In genomic region chr4:138666521-138666920, GRCm38 (mm10) we compare ENCODE assay signal across 36 mouse cellular contexts. TPM values are rescaled to one million over a fixed set of nuclear protein-coding genes. Genes with fewer than 3 reads are reported as not detected.
DNase-seq lines count a peak whose midpoint lies in the region; ATAC-seq lines count a peak whose summit lies in the region.
"Had no signal": no experiment of that assay in that cellular context is flagged by ENCODE, and none has a peak within 500 bp of the region (broad histone marks: within the 10 kb centered on the region; RNA-seq: fewer than 3 reads in every experiment).

No protein-coding gene starts in this region.

- no peaks in the 10 kb centered on the region for H3K4me1 ChIP-seq in kidney, embryonic 16.5 days (ENCODE audit: insufficient read depth, low read length)
- H3K4me1 ChIP-seq: embryonic facial prominence, embryonic 10.5 days; embryonic facial prominence, embryonic 13.5 days; hindbrain, embryonic 12.5 days had no signal

- H3K4me2 ChIP-seq in kidney, embryonic 16.5 days (replicated peaks; ENCODE audit: low read depth, low read length): no peak overlapping the region
- H3K4me2 ChIP-seq: embryonic facial prominence, embryonic 13.5 days; forebrain, embryonic 13.5 days; heart, embryonic 11.5 days; hindbrain, embryonic 12.5 days; hindbrain, embryonic 15.5 days; intestine, embryonic 15.5 days had no signal

- H3K4me3 ChIP-seq in kidney, embryonic 16.5 days (ENCODE audit: low read length): no peak overlapping the region
- H3K4me3 ChIP-seq: embryonic facial prominence, embryonic 10.5 days; embryonic facial prominence, embryonic 13.5 days; forebrain, embryonic 10.5 days; forebrain, embryonic 13.5 days; hindbrain, embryonic 12.5 days; hindbrain, embryonic 15.5 days; intestine, embryonic 15.5 days had no signal

- H3K27ac ChIP-seq in kidney, embryonic 16.5 days (ENCODE audit: low read length): no peak overlapping the region
- H3K27ac ChIP-seq: embryonic facial prominence, embryonic 10.5 days; embryonic facial prominence, embryonic 13.5 days; forebrain, embryonic 10.5 days; forebrain, embryonic 13.5 days; hindbrain, embryonic 12.5 days; hindbrain, embryonic 15.5 days; intestine, embryonic 15.5 days had no signal

- H3K9ac ChIP-seq in kidney, embryonic 16.5 days (replicated peaks; ENCODE audit: low read length): no peak overlapping the region
- H3K9ac ChIP-seq: embryonic facial prominence, embryonic 13.5 days; forebrain, embryonic 13.5 days; hindbrain, embryonic 12.5 days; hindbrain, embryonic 15.5 days; intestine, embryonic 15.5 days had no signal

- ATAC-seq in kidney, embryonic 16.5 days (ENCODE audit: low FRiP score, low TSS enrichment): no peak
- ATAC-seq: activated CD4-positive, CD25-positive, alpha-beta regulatory T cell, adult 4 months; CD4-positive, CD25-positive, alpha-beta regulatory T cell, adult 4 months; forebrain, embryonic 13.5 days; forebrain, embryonic 16.5 days; intestine, embryonic 15.5 days had no signal

- no peaks in the 10 kb centered on the region for H3K36me3 ChIP-seq in kidney, embryonic 16.5 days (ENCODE audit: insufficient read depth, low read length)
- H3K36me3 ChIP-seq: embryonic facial prominence, embryonic 10.5 days; embryonic facial prominence, embryonic 13.5 days; forebrain, embryonic 10.5 days; hindbrain, embryonic 12.5 days; hindbrain, embryonic 15.5 days; intestine, embryonic 15.5 days had no signal

- DNase-seq in kidney, postnatal 14 days: peak; percentile 6
- peak; percentile 55 for DNase-seq in adrenal gland, adult 2 months
- peak; percentile 21 for DNase-seq in adrenal gland, postnatal 10 days
- DNase-seq in adrenal gland, postnatal 36 days: peak; percentile 51 to 52
- DNase-seq in thymus, postnatal 36 days: no peak
- no peak for DNase-seq in left cerebral cortex, adult 8-10 months (ENCODE audit: low spot score in 2 of 2)
- DNase-seq: cerebellum, adult 11 months; cerebellum, adult 2 months; cerebellum, adult 9-11 months; cerebellum, postnatal 25 days; gastrocnemius, postnatal 14 days; heart, adult 11 months; kidney, adult 11 months had no signal

- no peaks in the 10 kb centered on the region for H3K27me3 ChIP-seq in kidney, embryonic 16.5 days (ENCODE audit: insufficient read depth, low read length)

- H3K9me3 ChIP-seq in kidney, embryonic 16.5 days (ENCODE audit: low read length): no peaks in the 10 kb centered on the region
- H3K9me3 ChIP-seq: embryonic facial prominence, embryonic 10.5 days; embryonic facial prominence, embryonic 13.5 days; forebrain, embryonic 10.5 days; forebrain, embryonic 13.5 days; hindbrain, embryonic 12.5 days; hindbrain, embryonic 15.5 days; intestine, embryonic 15.5 days had no signal

- 61% methylated on average over 10 of the region's 10 CpGs for WGBS in kidney, embryonic 16.5 days

RNA-seq across cellular contexts. Expression of gene Vwa5b1, which starts 30.8 kb away (rescaled TPM):
- polyA plus RNA-seq in kidney, embryonic 16.5 days (2015; fragmentation: Nextera tagmentation; extraction: Ambion mirVana): 0.15 and 0.18 TPM in 2 replicates
- total RNA-seq in adrenal gland, adult 2 months (2021): not detected
- polyA plus RNA-seq in adrenal gland, adult 2 months (2012; rRNA removed): not detected in 2 replicates
- under 1 TPM; 0.18 to 0.30 TPM for total RNA-seq in adrenal gland, postnatal 10 days (2021)
- total RNA-seq in adrenal gland, postnatal 36 days (2021): not detected
- total RNA-seq in left cerebral cortex, adult 8-10 months (2022): 1 to 10 TPM; 3.0 to 6.3 (median 4.0) TPM
- total RNA-seq: adrenal gland, adult 18-20 months; common myeloid progenitor, adult 5-6 weeks; gastrocnemius, adult 18-20 months; gastrocnemius, postnatal 14 days; gastrocnemius, postnatal 4 days; heart, adult 8-10 months; heart, postnatal 25 days; hematopoietic stem cell, adult 5-6 weeks; MEL had no signal
- polyA plus RNA-seq: activated CD4-positive, CD25-positive, alpha-beta regulatory T cell, adult 4 months; C2C12; CD4-positive, CD25-positive, alpha-beta regulatory T cell, adult 4 months; heart, embryonic 11.5 days; heart, embryonic 14.5 days; heart, postnatal 0 days had no signal

RNA-seq across cellular contexts. Expression of gene Pla2g2c, which starts 58.1 kb away (rescaled TPM):
- polyA plus RNA-seq in kidney, embryonic 16.5 days (2015; fragmentation: Nextera tagmentation; extraction: Ambion mirVana): 0.47 and 0.59 TPM in 2 replicates
- under 1 TPM in 1 of 2 experiments, not detected in 1; 0.24 TPM for total RNA-seq in adrenal gland, adult 2 months (2021)
- 0.30 and 0.32 TPM in 2 replicates for polyA plus RNA-seq in adrenal gland, adult 2 months (2012; rRNA removed)
- total RNA-seq in adrenal gland, postnatal 10 days (2021): not detected
- under 1 TPM; 0.20 to 0.43 TPM for total RNA-seq in adrenal gland, postnatal 36 days (2021)
- under 1 TPM; 0.14 to 0.51 (median 0.26) TPM for total RNA-seq in left cerebral cortex, adult 8-10 months (2022)
- total RNA-seq: common myeloid progenitor, adult 5-6 weeks; gastrocnemius, adult 18-20 months; gastrocnemius, postnatal 14 days; hematopoietic stem cell, adult 5-6 weeks; MEL had no signal
- polyA plus RNA-seq: activated CD4-positive, CD25-positive, alpha-beta regulatory T cell, adult 4 months; C2C12; CD4-positive, CD25-positive, alpha-beta regulatory T cell, adult 4 months; forebrain, embryonic 16.5 days had no signal

Comparison
In these comparisons a context has a peak if more than half of its experiments do, and no peak if none do; other contexts are left out.
1. DNase-seq: peak in kidney, postnatal 14 days (single experiment), adrenal gland, adult 2 months (single experiment), adrenal gland, postnatal 10 days (single experiment) and adrenal gland, postnatal 36 days (2 of 2); none in thymus, postnatal 36 days (0 of 2) and left cerebral cortex, adult 8-10 months (0 of 2).